Mouse (Mus musculus) forebrain, embryonic 13.5 days (tissue): Measurements from ENCODE around the gene Sfta2. TPM values are rescaled to one million over a fixed set of nuclear protein-coding genes. Genes with fewer than 3 reads are reported as not detected.

Experiments
- polyA plus RNA-seq: library from polyadenylated mRNA; unstranded; fragments of >200 nt; fragmentation: Nextera tagmentation; extraction: Ambion mirVana; gene quantifications from 2 replicates; pipeline ENCODE4 v1.2.1, GENCODE M21; 2015

Sfta2 gene
- polyA plus RNA-seq, 1 experiment from 2014 or later: not detected

Other genes starting within 250 kb of the Sfta2 start
- gene H2-Q4, start 221.9 kb upstream of the Sfta2 start, polyA plus RNA-seq: 0.89 and 1.2 TPM in 2 replicates
- gene H2-Q6, start 176.7 kb upstream of the Sfta2 start, polyA plus RNA-seq: 0.22 and 0.43 TPM in 2 replicates
- gene H2-Q7, start 162.4 kb upstream of the Sfta2 start, polyA plus RNA-seq: 2.1 and 2.5 TPM in 2 replicates
- 0.55 TPM in 1 of 2 replicates, not detected in the other for gene H2-Q10, start 131.5 kb upstream of the Sfta2 start, polyA plus RNA-seq
- gene Pou5f1, start 95.5 kb upstream of the Sfta2 start, polyA plus RNA-seq: not detected in 2 replicates
- gene Tcf19, start 84.7 kb upstream of the Sfta2 start, polyA plus RNA-seq: 54.4 and 55.5 TPM in 2 replicates
- gene Cchcr1, start 84.4 kb upstream of the Sfta2 start, polyA plus RNA-seq: 11.7 and 13.8 TPM in 2 replicates
- 1.4 and 2.1 TPM in 2 replicates for gene Psors1c2, start 68.3 kb upstream of the Sfta2 start, polyA plus RNA-seq
- gene Cdsn, start 49.4 kb upstream of the Sfta2 start, polyA plus RNA-seq: not detected in 2 replicates
- not detected in 2 replicates for gene 2300002M23Rik, start 34.1 kb upstream of the Sfta2 start, polyA plus RNA-seq
- gene Gm9573, start 25.1 kb downstream of the Sfta2 start, polyA plus RNA-seq: not detected in 2 replicates
- 0.06 TPM in 1 of 2 replicates, not detected in the other for gene Mucl3, start 42.1 kb downstream of the Sfta2 start, polyA plus RNA-seq
- 12.7 and 17.0 TPM in 2 replicates for gene Vars2, start 66.0 kb downstream of the Sfta2 start, polyA plus RNA-seq
- 36.3 and 42.6 TPM in 2 replicates for gene Gtf2h4, start 72.2 kb downstream of the Sfta2 start, polyA plus RNA-seq
- 153 and 169 TPM in 2 replicates for gene Ddr1, start 103.1 kb downstream of the Sfta2 start, polyA plus RNA-seq
- 4.5 and 5.2 TPM in 2 replicates for gene Ier3, start 220.1 kb downstream of the Sfta2 start, polyA plus RNA-seq
- gene Flot1, start 221.7 kb downstream of the Sfta2 start, polyA plus RNA-seq: 57.0 and 57.7 TPM in 2 replicates
- gene Tubb5, start 236.8 kb downstream of the Sfta2 start, polyA plus RNA-seq: 1,790 and 1,841 TPM in 2 replicates
- gene Mdc1, start 240.0 kb downstream of the Sfta2 start, polyA plus RNA-seq: 15.1 and 18.4 TPM in 2 replicates